Mouse (Mus musculus): ENCODE measurements around the gene Smim27.

Gene Smim27

GRCm38 (mm10) chr4:40312213-40312612 is 42.8 kb downstream of the Smim27 start:
- in situ Hi-C loops (cut with MboI; ENCODE audit: unreplicated experiment in 2 of 2) = no loop called here

- in situ Hi-C loops (cut with MboI; ENCODE audit: unreplicated experiment in 2 of 2) = no loop called here
Measured at GRCm38 (mm10) chr4:40313026-40313425, 43.6 kb downstream of the Smim27 start.

- in situ Hi-C loops (cut with MboI; ENCODE audit: unreplicated experiment in 2 of 2) = no loop called here
Measured at GRCm38 (mm10) chr4:40317404-40317803, 48.0 kb downstream of the Smim27 start.
